27 mouse cellular contexts compared by ENCODE assay signal in genomic region chr16:88651082-88651481, GRCm38 (mm10). TPM values are rescaled to one million over a fixed set of nuclear protein-coding genes. Genes with fewer than 3 reads are reported as not detected.
"Had no signal": no experiment of that assay in that cellular context is flagged by ENCODE, and none has a peak within 500 bp of the region (broad histone marks: within the 10 kb centered on the region; RNA-seq: fewer than 3 reads in every experiment).

No protein-coding gene starts in this region.

- H3K4me1 ChIP-seq: lung, embryonic 15.5 days; megakaryocyte, embryonic 14.5 days; midbrain, embryonic 12.5 days; midbrain, embryonic 15.5 days; neural tube, embryonic 12.5 days had no signal

- H3K4me3 ChIP-seq: lung, embryonic 15.5 days; megakaryocyte, embryonic 14.5 days; midbrain, embryonic 12.5 days; midbrain, embryonic 15.5 days; neural tube, embryonic 12.5 days had no signal

- H3K4me2 ChIP-seq: lung, embryonic 15.5 days; midbrain, embryonic 12.5 days; midbrain, embryonic 15.5 days; neural tube, embryonic 12.5 days had no signal

- H3K27me3 ChIP-seq: lung, embryonic 15.5 days; megakaryocyte, embryonic 14.5 days; midbrain, embryonic 12.5 days; midbrain, embryonic 15.5 days; neural tube, embryonic 12.5 days had no signal

- H3K36me3 ChIP-seq: lung, embryonic 15.5 days; midbrain, embryonic 12.5 days; midbrain, embryonic 15.5 days; neural tube, embryonic 12.5 days had no signal

- H3K27ac ChIP-seq: lung, embryonic 15.5 days; macrophage; midbrain, embryonic 12.5 days; midbrain, embryonic 15.5 days; neural tube, embryonic 12.5 days had no signal

- DNase-seq: liver, postnatal 0 days; lung, adult 2 months; lung, postnatal 14 days; lung, postnatal 36 days; right cerebral cortex, adult 18-20 months; right cerebral cortex, postnatal 25 days; right cerebral cortex, postnatal 4 days; spleen, adult 18-20 months; thymus, adult 18-20 months; thymus, postnatal 14 days; thymus, postnatal 36 days had no signal

- H3K9me3 ChIP-seq: lung, embryonic 15.5 days; midbrain, embryonic 12.5 days; midbrain, embryonic 15.5 days; neural tube, embryonic 12.5 days had no signal

- ATAC-seq: liver, postnatal 0 days; lung, postnatal 0 days; midbrain, embryonic 15.5 days had no signal

- H3K9ac ChIP-seq: liver, postnatal 0 days; lung, embryonic 15.5 days; midbrain, embryonic 12.5 days; midbrain, embryonic 15.5 days; neural tube, embryonic 12.5 days had no signal

RNA-seq across cellular contexts. Expression of gene Krtap26-1, which starts 3.5 kb away (rescaled TPM):
- total RNA-seq: megakaryocyte progenitor cell, adult 5-6 weeks; midbrain, postnatal 0 days; monocyte, adult 5-6 weeks; neutrophil, adult 5-6 weeks had no signal
- polyA plus RNA-seq: liver, postnatal 0 days; lung, adult 2 months; lung, embryonic 15.5 days; lung, postnatal 0 days; macrophage; midbrain, embryonic 12.5 days; midbrain, embryonic 15.5 days; midbrain, postnatal 0 days; neural tube, embryonic 12.5 days; neural tube, embryonic 14.5 days; small intestine, adult 2 months; stomach, embryonic 14.5 days; stomach, embryonic 16.5 days; thymus, postnatal 0 days had no signal

RNA-seq across cellular contexts. Expression of gene Krtap27-1, which starts 20.4 kb away (rescaled TPM):
- total RNA-seq: megakaryocyte progenitor cell, adult 5-6 weeks; midbrain, postnatal 0 days; monocyte, adult 5-6 weeks; neutrophil, adult 5-6 weeks had no signal
- polyA plus RNA-seq: liver, postnatal 0 days; lung, adult 2 months; lung, embryonic 15.5 days; lung, postnatal 0 days; macrophage; midbrain, embryonic 12.5 days; midbrain, embryonic 15.5 days; midbrain, postnatal 0 days; neural tube, embryonic 12.5 days; neural tube, embryonic 14.5 days; small intestine, adult 2 months; stomach, embryonic 14.5 days; stomach, embryonic 16.5 days; thymus, postnatal 0 days had no signal

RNA-seq across cellular contexts. Expression of gene 2310079G19Rik, which starts 23.6 kb away (rescaled TPM):
- total RNA-seq: megakaryocyte progenitor cell, adult 5-6 weeks; midbrain, postnatal 0 days; monocyte, adult 5-6 weeks; neutrophil, adult 5-6 weeks had no signal
- polyA plus RNA-seq: liver, postnatal 0 days; lung, adult 2 months; lung, embryonic 15.5 days; lung, postnatal 0 days; macrophage; midbrain, embryonic 12.5 days; midbrain, embryonic 15.5 days; midbrain, postnatal 0 days; neural tube, embryonic 12.5 days; neural tube, embryonic 14.5 days; small intestine, adult 2 months; stomach, embryonic 14.5 days; stomach, embryonic 16.5 days; thymus, postnatal 0 days had no signal

RNA-seq across cellular contexts. Expression of gene Krtap24-1, which starts 39.0 kb away (rescaled TPM):
- total RNA-seq: megakaryocyte progenitor cell, adult 5-6 weeks; midbrain, postnatal 0 days; monocyte, adult 5-6 weeks; neutrophil, adult 5-6 weeks had no signal
- polyA plus RNA-seq: liver, postnatal 0 days; lung, adult 2 months; lung, embryonic 15.5 days; lung, postnatal 0 days; macrophage; midbrain, embryonic 12.5 days; midbrain, embryonic 15.5 days; midbrain, postnatal 0 days; neural tube, embryonic 12.5 days; neural tube, embryonic 14.5 days; small intestine, adult 2 months; stomach, embryonic 14.5 days; stomach, embryonic 16.5 days; thymus, postnatal 0 days had no signal

RNA-seq across cellular contexts. Expression of gene 2310061N02Rik, which starts 56.7 kb away (rescaled TPM):
- total RNA-seq: megakaryocyte progenitor cell, adult 5-6 weeks; midbrain, postnatal 0 days; monocyte, adult 5-6 weeks; neutrophil, adult 5-6 weeks had no signal
- polyA plus RNA-seq: liver, postnatal 0 days; lung, adult 2 months; lung, embryonic 15.5 days; lung, postnatal 0 days; macrophage; midbrain, embryonic 12.5 days; midbrain, embryonic 15.5 days; midbrain, postnatal 0 days; neural tube, embryonic 12.5 days; neural tube, embryonic 14.5 days; small intestine, adult 2 months; stomach, embryonic 14.5 days; stomach, embryonic 16.5 days; thymus, postnatal 0 days had no signal
